Mouse (Mus musculus): ENCODE measurements around the gene Ntf5.
A peak's percentile ranks its signal among the peaks of the same experiment; 100 is the strongest.

The Ntf5 gene

GRCm38 (mm10) chr7:45403532-45404261 lies 9.8 kb upstream of the Ntf5 start:
- no peak for DNase-seq (ENCODE audit: low spot score)

GRCm38 (mm10) chr7:45405091-45406075 lies 8.1 kb upstream of the Ntf5 start, which contains the start of gene Kcna7:
TSS of gene Kcna7 (plus strand) at chr7:45405653.
- peak; percentile 27 for DNase-seq (ENCODE audit: low spot score)

GRCm38 (mm10) chr7:45406157-45407156 lies 7.0 kb upstream of the Ntf5 start:
- DNase-seq (ENCODE audit: low spot score) = no peak

- no peak for DNase-seq (ENCODE audit: low spot score)
These were observed 5.7 kb upstream of the Ntf5 start for GRCm38 (mm10) chr7:45407836-45408235.

- no peak for DNase-seq (ENCODE audit: low spot score)
These were observed 5.1 kb upstream of the Ntf5 start for GRCm38 (mm10) chr7:45408351-45408750.

GRCm38 (mm10) chr7:45408949-45409348 lies 4.5 kb upstream of the Ntf5 start:
- DNase-seq (ENCODE audit: low spot score) = no peak

GRCm38 (mm10) chr7:45409497-45410163 lies 3.9 kb upstream of the Ntf5 start:
- no peak for DNase-seq (ENCODE audit: low spot score)

- DNase-seq (ENCODE audit: low spot score) = no peak
These were observed 1.1 kb upstream of the Ntf5 start for GRCm38 (mm10) chr7:45412421-45412820.

GRCm38 (mm10) chr7:45413864-45414739 lies 607 bp downstream of the Ntf5 start:
- no peak for DNase-seq (ENCODE audit: low spot score)

- no peak for DNase-seq (ENCODE audit: low spot score)
These were observed 1.3 kb downstream of the Ntf5 start for GRCm38 (mm10) chr7:45414740-45415224.

GRCm38 (mm10) chr7:45415636-45416035 lies 2.1 kb downstream of the Ntf5 start:
- DNase-seq (ENCODE audit: low spot score) = no peak

GRCm38 (mm10) chr7:45417962-45418492 lies 4.5 kb downstream of the Ntf5 start:
- no peak for DNase-seq (ENCODE audit: low spot score)

- no peak for DNase-seq (ENCODE audit: low spot score)
These were observed 6.5 kb downstream of the Ntf5 start for GRCm38 (mm10) chr7:45419859-45420614.

GRCm38 (mm10) chr7:45420615-45420919 lies 7.1 kb downstream of the Ntf5 start, which contains the start of gene Lhb:
TSS of gene Lhb (plus strand) at chr7:45420820.
- DNase-seq (ENCODE audit: low spot score) = no peak

GRCm38 (mm10) chr7:45421194-45421593 lies 7.7 kb downstream of the Ntf5 start:
- DNase-seq (ENCODE audit: low spot score) = no peak

GRCm38 (mm10) chr7:45426556-45426955 lies 13.1 kb downstream of the Ntf5 start:
- no peak for DNase-seq (ENCODE audit: low spot score)

GRCm38 (mm10) chr7:45433835-45434202 lies 20.3 kb downstream of the Ntf5 start:
- no peak for DNase-seq (ENCODE audit: low spot score)

GRCm38 (mm10) chr7:45434203-45435015 lies 20.9 kb downstream of the Ntf5 start, which contains the start of gene Gys1:
TSS of gene Gys1 (plus strand) at chr7:45434844.
- DNase-seq (ENCODE audit: low spot score) = peak; percentile 100

Measured in left cerebral cortex, adult 11 months (tissue).